Mouse (Mus musculus) neural tube, embryonic 14.5 days (tissue): ENCODE measurements around the gene Pde2a. TPM values are rescaled to one million over a fixed set of nuclear protein-coding genes. Genes with fewer than 3 reads are reported as not detected.
A peak's percentile ranks its signal among the peaks of the same experiment; 100 is the strongest.

Experiments used
- ATAC-seq: fragments of 200-750 bp; cut with Nextera tagmentation; 2 replicates; pipeline ENCODE4 v1.8.0; 2017; ENCODE audit warnings: low read depth, mild to moderate bottlenecking, moderate TSS enrichment, moderate library complexity
- H3K27ac ChIP-seq: fragments of 300-500 bp; sonication (generic); 2 replicates; pipeline ENCODE4 v1.5.1; 2014; ENCODE audit warnings: low read depth, mild to moderate bottlenecking, control low read depth, low read length, moderate library complexity, mixed read lengths
- H3K27me3 ChIP-seq: fragments of 300-500 bp; sonication (generic); 2 replicates; pipeline ENCODE4 v1.6.1; 2014; ENCODE audit warnings: low read length; ENCODE audit not compliant: control insufficient read depth, insufficient read depth
- H3K36me3 ChIP-seq: fragments of 300-500 bp; sonication (generic); 2 replicates; pipeline ENCODE4 v1.6.1; 2014; ENCODE audit warnings: low read length, mixed read lengths; ENCODE audit not compliant: control insufficient read depth, insufficient read depth
- H3K4me1 ChIP-seq: fragments of 300-500 bp; sonication (generic); 2 replicates; pipeline ENCODE4 v1.6.1; 2014; ENCODE audit warnings: low read length; ENCODE audit not compliant: control insufficient read depth, insufficient read depth
- H3K4me2 ChIP-seq: fragments of 300-500 bp; sonication (generic); 2 replicates; pipeline ENCODE4 v1.6.1; 2014; ENCODE audit warnings: mild to moderate bottlenecking, low read depth, low read length, control low read depth
- H3K4me3 ChIP-seq: fragments of 300-500 bp; sonication (generic); 2 replicates; pipeline ENCODE4 v1.5.1; 2014; ENCODE audit warnings: low read depth, low read length, control low read depth, mixed read lengths
- H3K9ac ChIP-seq: fragments of 300-500 bp; sonication (generic); replicated peaks from 2 replicates; pipeline ENCODE4 v1.6.1; 2014; ENCODE audit warnings: low read depth, mild to moderate bottlenecking, control low read depth, low read length, mixed read lengths
- H3K9me3 ChIP-seq: fragments of 300-500 bp; sonication (generic); 2 replicates; pipeline ENCODE4 v1.6.1; 2016; ENCODE audit warnings: low read length; ENCODE audit not compliant: control insufficient read depth
- WGBS: fragments of 180-500 bp; shearing (Covaris S2); extraction: QIAGEN DNeasy Blood & Tissue Kit; methylation state at CpG from one replicate; pipeline ENCODE4 v1.1.7; 2014; 5-methylcytosine and 5-hydroxymethylcytosine counted together
- polyA plus RNA-seq: library from polyadenylated mRNA; unstranded; fragments of >200 nt; fragmentation: Nextera tagmentation; extraction: Ambion mirVana; gene quantifications from 2 replicates; pipeline ENCODE4 v1.2.1, GENCODE M21; 2014

Pde2a gene
- polyA plus RNA-seq, 1 experiment from 2014 or later: 13.5 TPM

GRCm38 (mm10) chr7:101471968-101472480 lies 50.5 kb downstream of the Pde2a start:
- no peak overlapping the region for H3K4me2 ChIP-seq
- no peaks in the 10 kb centered on the region for H3K4me1 ChIP-seq
- WGBS: 50% methylated on average over 3 of the region's 3 CpGs
- no peak overlapping the region for H3K9ac ChIP-seq
- H3K27ac ChIP-seq: no peak overlapping the region
- no peaks in the 10 kb centered on the region for H3K36me3 ChIP-seq
- no peaks in the 10 kb centered on the region for H3K9me3 ChIP-seq
- no peak for ATAC-seq
- H3K4me3 ChIP-seq: no peak overlapping the region
- no peaks in the 10 kb centered on the region for H3K27me3 ChIP-seq

- Histone ChIP-seq H3K4me2 (no peak overlapping the region), H3K9ac (no peak overlapping the region), H3K4me3 (no peak overlapping the region), H3K9me3 (no peaks in the 10 kb centered on the region), H3K36me3 (no peaks in the 10 kb centered on the region), H3K27me3 (no peaks in the 10 kb centered on the region), H3K27ac (no peak overlapping the region), H3K4me1 (no peaks in the 10 kb centered on the region)
- 52% methylated on average over 10 of the region's 10 CpGs for WGBS
- ATAC-seq: no peak
These were observed 51.4 kb downstream of the Pde2a start for GRCm38 (mm10) chr7:101472598-101473558.

GRCm38 (mm10) chr7:101474399-101474811 lies 52.9 kb downstream of the Pde2a start:
- H3K27ac ChIP-seq: no peak overlapping the region
- 93% methylated on average over 5 of the region's 5 CpGs for WGBS
- no peak overlapping the region for H3K4me2 ChIP-seq
- no peaks in the 10 kb centered on the region for H3K36me3 ChIP-seq
- H3K4me1 ChIP-seq: no peaks in the 10 kb centered on the region
- no peaks in the 10 kb centered on the region for H3K27me3 ChIP-seq
- no peak overlapping the region for H3K4me3 ChIP-seq
- no peak overlapping the region for H3K9ac ChIP-seq
- no peaks in the 10 kb centered on the region for H3K9me3 ChIP-seq
- ATAC-seq: no peak

GRCm38 (mm10) chr7:101476028-101476427 lies 54.5 kb downstream of the Pde2a start:
- H3K9ac ChIP-seq: no peak overlapping the region
- no peak overlapping the region for H3K4me3 ChIP-seq
- H3K9me3 ChIP-seq: no peaks in the 10 kb centered on the region
- no peak overlapping the region for H3K27ac ChIP-seq
- H3K36me3 ChIP-seq: no peaks in the 10 kb centered on the region
- ATAC-seq: no peak
- WGBS: 82% methylated on average over 3 of the region's 3 CpGs
- H3K4me1 ChIP-seq: no peaks in the 10 kb centered on the region
- no peak overlapping the region for H3K4me2 ChIP-seq
- no peaks in the 10 kb centered on the region for H3K27me3 ChIP-seq

GRCm38 (mm10) chr7:101476493-101476892 lies 55.0 kb downstream of the Pde2a start:
- Histone ChIP-seq H3K9me3 (no peaks in the 10 kb centered on the region), H3K27me3 (no peaks in the 10 kb centered on the region), H3K4me3 (no peak overlapping the region), H3K9ac (no peak overlapping the region), H3K4me1 (no peaks in the 10 kb centered on the region), H3K27ac (no peak overlapping the region), H3K4me2 (no peak overlapping the region), H3K36me3 (no peaks in the 10 kb centered on the region)
- no peak for ATAC-seq
- 81% methylated on average over 4 of the region's 4 CpGs for WGBS

GRCm38 (mm10) chr7:101477200-101477599 lies 55.7 kb downstream of the Pde2a start:
- Histone ChIP-seq H3K9me3 (no peaks in the 10 kb centered on the region), H3K9ac (no peak overlapping the region), H3K4me2 (no peak overlapping the region), H3K4me1 (no peaks in the 10 kb centered on the region), H3K27ac (no peak overlapping the region), H3K4me3 (no peak overlapping the region), H3K27me3 (no peaks in the 10 kb centered on the region), H3K36me3 (no peaks in the 10 kb centered on the region)
- ATAC-seq: no peak
- WGBS: 55% methylated on average over 5 of the region's 5 CpGs

- Histone ChIP-seq H3K36me3 (no peaks in the 10 kb centered on the region), H3K9ac (no peak overlapping the region), H3K4me2 (no peak overlapping the region), H3K4me3 (no peak overlapping the region), H3K9me3 (no peaks in the 10 kb centered on the region), H3K4me1 (0 out of 2 replicates have a peak, but pooled peaks cover 5% of the 10 kb centered on the region), H3K27ac (no peak overlapping the region), H3K27me3 (no peaks in the 10 kb centered on the region)
- peak; percentile 18; the same call in 1 of the 2 replicates for ATAC-seq
- WGBS: 52% methylated on average over 5 of the region's 5 CpGs
These were observed 56.6 kb downstream of the Pde2a start for GRCm38 (mm10) chr7:101478099-101478498.

- ATAC-seq: no peak
- 76% methylated on average over 4 of the region's 4 CpGs for WGBS
- Histone ChIP-seq H3K27me3 (no peaks in the 10 kb centered on the region), H3K9ac (no peak overlapping the region), H3K4me1 (0 out of 2 replicates have a peak, but pooled peaks cover 5% of the 10 kb centered on the region), H3K27ac (no peak overlapping the region), H3K9me3 (no peaks in the 10 kb centered on the region), H3K36me3 (no peaks in the 10 kb centered on the region), H3K4me2 (no peak overlapping the region), H3K4me3 (no peak overlapping the region)
These were observed 58.4 kb downstream of the Pde2a start for GRCm38 (mm10) chr7:101479841-101480240.

- no peak overlapping the region for H3K27ac ChIP-seq
- H3K27me3 ChIP-seq: no peaks in the 10 kb centered on the region
- no peak overlapping the region for H3K4me2 ChIP-seq
- ATAC-seq: no peak
- no peaks in the 10 kb centered on the region for H3K36me3 ChIP-seq
- no peak overlapping the region for H3K4me3 ChIP-seq
- no peak overlapping the region for H3K9ac ChIP-seq
- 0 out of 2 replicates have a peak, but pooled peaks cover 5% of the 10 kb centered on the region for H3K4me1 ChIP-seq
- WGBS: 58% methylated on average over 6 of the region's 6 CpGs
- no peaks in the 10 kb centered on the region for H3K9me3 ChIP-seq
These were observed 59.2 kb downstream of the Pde2a start for GRCm38 (mm10) chr7:101480671-101481070.
